30 mouse cellular contexts compared by ENCODE assay signal in the genomic region with DNA sequence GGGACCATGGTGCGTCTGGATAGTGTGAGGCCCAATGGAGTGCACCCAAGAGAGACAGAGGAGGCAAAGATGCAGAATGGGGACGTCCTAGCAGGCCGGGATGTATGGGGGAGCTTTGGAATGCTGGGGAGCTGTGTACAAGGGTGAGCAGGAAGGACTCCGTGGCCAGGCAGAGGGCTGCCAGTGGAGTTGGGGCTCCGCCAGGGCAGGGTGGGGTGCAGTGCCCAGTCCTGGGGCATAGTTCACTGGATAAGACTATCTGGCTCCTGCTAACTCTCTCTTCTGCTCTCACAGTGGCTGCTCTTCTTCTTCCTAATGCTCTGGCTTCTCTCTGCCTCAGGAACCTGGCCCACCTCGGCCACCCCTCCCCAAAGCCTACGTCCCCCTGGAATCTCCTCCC. TPM values are rescaled to one million over a fixed set of nuclear protein-coding genes. Genes with fewer than 3 reads are reported as not detected.
DNase-seq lines count a peak whose midpoint lies in the region; ATAC-seq lines count a peak whose summit lies in the region.
"Had no signal": no experiment of that assay in that cellular context is flagged by ENCODE, and none has a peak within 500 bp of the region (broad histone marks: within the 10 kb centered on the region; RNA-seq: fewer than 3 reads in every experiment).

No protein-coding gene starts in this region.

- ATAC-seq in hindbrain, embryonic 14.5 days (ENCODE audit: low FRiP score) = no peak
- no peak for ATAC-seq in kidney, embryonic 15.5 days (replicated peaks; ENCODE audit: low FRiP score)
- ATAC-seq in stomach, embryonic 16.5 days (ENCODE audit: insufficient read depth, low FRiP score) = peak; percentile 15; the same call in 1 of the 2 replicates
- ATAC-seq: CD4-positive, CD25-positive, alpha-beta regulatory T cell, adult 4 months; inflammation-experienced regulatory T-cells, adult 6 months; midbrain, embryonic 15.5 days had no signal

- no peak overlapping the region for H3K9ac ChIP-seq in hindbrain, embryonic 14.5 days
- no peak overlapping the region for H3K9ac ChIP-seq in kidney, embryonic 15.5 days
- no peak overlapping the region for H3K9ac ChIP-seq in stomach, embryonic 16.5 days (ENCODE audit: low read length)
- H3K9ac ChIP-seq: heart, embryonic 13.5 days; hindbrain, embryonic 13.5 days; limb, embryonic 13.5 days; liver, embryonic 15.5 days; lung, embryonic 15.5 days; midbrain, embryonic 15.5 days; neural tube, embryonic 13.5 days; stomach, embryonic 15.5 days had no signal

- 87% methylated on average over 7 of the region's 7 CpGs for WGBS in hindbrain, embryonic 10.5 days
- WGBS in hindbrain, embryonic 14.5 days = 95% methylated on average over 7 of the region's 7 CpGs
- WGBS in kidney, embryonic 15.5 days = 82% methylated on average over 7 of the region's 7 CpGs
- 83% methylated on average over 7 of the region's 7 CpGs for WGBS in stomach, embryonic 16.5 days

- H3K27ac ChIP-seq in hindbrain, embryonic 10.5 days = 0 out of 2 replicates have a peak overlapping the region, but pooled peaks have one; percentile 35
- H3K27ac ChIP-seq in hindbrain, embryonic 14.5 days = no peak overlapping the region
- no peak overlapping the region for H3K27ac ChIP-seq in kidney, embryonic 15.5 days
- no peak overlapping the region for H3K27ac ChIP-seq in stomach, embryonic 16.5 days (ENCODE audit: low read length)
- H3K27ac ChIP-seq: heart, adult 2 months; heart, embryonic 13.5 days; hindbrain, embryonic 13.5 days; layer of hippocampus, adult 2 months; limb, embryonic 13.5 days; liver, embryonic 15.5 days; lung, embryonic 15.5 days; midbrain, embryonic 15.5 days; neural tube, embryonic 13.5 days; stomach, embryonic 15.5 days had no signal

- no peaks in the 10 kb centered on the region for H3K9me3 ChIP-seq in hindbrain, embryonic 10.5 days
- H3K9me3 ChIP-seq in hindbrain, embryonic 14.5 days (ENCODE audit: control insufficient read depth, low read length) = no peaks in the 10 kb centered on the region
- H3K9me3 ChIP-seq in kidney, embryonic 15.5 days (replicated peaks) = no peaks in the 10 kb centered on the region
- no peaks in the 10 kb centered on the region for H3K9me3 ChIP-seq in stomach, embryonic 16.5 days (replicated peaks; ENCODE audit: control insufficient read depth, low read length)
- H3K9me3 ChIP-seq: heart, embryonic 13.5 days; hindbrain, embryonic 13.5 days; limb, embryonic 13.5 days; liver, embryonic 15.5 days; lung, embryonic 15.5 days; midbrain, embryonic 15.5 days; neural tube, embryonic 13.5 days; stomach, embryonic 15.5 days had no signal

- DNase-seq in hindbrain, embryonic 10.5 days (ENCODE audit: low spot score) = no peak
- DNase-seq in hindbrain, embryonic 14.5 days (ENCODE audit: low spot score) = no peak
- DNase-seq in kidney, adult 9 months = peak; percentile 87
- DNase-seq in kidney, postnatal 14 days = peak; percentile 57
- no peak for DNase-seq in urinary bladder, postnatal 36 days (ENCODE audit: low spot score in 2 of 2)
- DNase-seq: cerebellum, adult 11 months; cerebellum, postnatal 10 days; gastrocnemius, postnatal 36 days; heart, adult 2 months; heart, postnatal 14 days; lung, postnatal 4 days; retina, postnatal 1 day; thymus, adult 2 months had no signal

- H3K4me2 ChIP-seq in hindbrain, embryonic 14.5 days (replicated peaks) = no peak overlapping the region
- H3K4me2 ChIP-seq in kidney, embryonic 15.5 days = no peak overlapping the region
- no peak overlapping the region for H3K4me2 ChIP-seq in stomach, embryonic 16.5 days (ENCODE audit: low read depth, low read length)
- H3K4me2 ChIP-seq: heart, embryonic 13.5 days; hindbrain, embryonic 13.5 days; limb, embryonic 13.5 days; liver, embryonic 15.5 days; lung, embryonic 15.5 days; midbrain, embryonic 15.5 days; neural tube, embryonic 13.5 days; stomach, embryonic 15.5 days had no signal

- no peaks in the 10 kb centered on the region for H3K27me3 ChIP-seq in hindbrain, embryonic 10.5 days (ENCODE audit: insufficient read depth, poor library complexity, severe bottlenecking)
- no peaks in the 10 kb centered on the region for H3K27me3 ChIP-seq in hindbrain, embryonic 14.5 days (ENCODE audit: control insufficient read depth, insufficient read depth, low read length)
- no peaks in the 10 kb centered on the region for H3K27me3 ChIP-seq in kidney, embryonic 15.5 days
- no peaks in the 10 kb centered on the region for H3K27me3 ChIP-seq in stomach, embryonic 16.5 days (ENCODE audit: control insufficient read depth, insufficient read depth, low read length)
- H3K27me3 ChIP-seq: heart, embryonic 13.5 days; hindbrain, embryonic 13.5 days; limb, embryonic 13.5 days; liver, embryonic 15.5 days; lung, embryonic 15.5 days; midbrain, embryonic 15.5 days; neural tube, embryonic 13.5 days; stomach, embryonic 15.5 days had no signal

- H3K4me3 ChIP-seq in hindbrain, embryonic 10.5 days = no peak overlapping the region
- H3K4me3 ChIP-seq in hindbrain, embryonic 14.5 days (replicated peaks; ENCODE audit: low read length) = no peak overlapping the region
- no peak overlapping the region for H3K4me3 ChIP-seq in kidney, embryonic 15.5 days (replicated peaks)
- H3K4me3 ChIP-seq in stomach, embryonic 16.5 days (replicated peaks; ENCODE audit: low read length) = no peak overlapping the region
- H3K4me3 ChIP-seq: heart, adult 2 months; heart, embryonic 13.5 days; hindbrain, embryonic 13.5 days; layer of hippocampus, adult 2 months; limb, embryonic 13.5 days; liver, embryonic 15.5 days; lung, embryonic 15.5 days; midbrain, embryonic 15.5 days; myocyte; neural tube, embryonic 13.5 days; stomach, embryonic 15.5 days had no signal

- peaks cover 74% of the 10 kb centered on the region for H3K36me3 ChIP-seq in hindbrain, embryonic 10.5 days
- H3K36me3 ChIP-seq in hindbrain, embryonic 14.5 days (replicated peaks; ENCODE audit: control insufficient read depth, insufficient read depth) = peaks cover 73% of the 10 kb centered on the region
- 0 out of 2 replicates have a peak, but pooled peaks cover 8% of the 10 kb centered on the region for H3K36me3 ChIP-seq in kidney, embryonic 15.5 days
- peaks cover 8% of the 10 kb centered on the region; the same call in 1 of the 2 replicates for H3K36me3 ChIP-seq in stomach, embryonic 16.5 days (ENCODE audit: control insufficient read depth, insufficient read depth, low read length)
- H3K36me3 ChIP-seq: limb, embryonic 13.5 days; liver, embryonic 15.5 days; lung, embryonic 15.5 days had no signal

- peaks cover 13% of the 10 kb centered on the region for H3K4me1 ChIP-seq in hindbrain, embryonic 10.5 days (replicated peaks)
- H3K4me1 ChIP-seq in hindbrain, embryonic 14.5 days (replicated peaks; ENCODE audit: control insufficient read depth, insufficient read depth, low read length) = no peaks in the 10 kb centered on the region
- H3K4me1 ChIP-seq in kidney, embryonic 15.5 days = no peaks in the 10 kb centered on the region
- no peaks in the 10 kb centered on the region for H3K4me1 ChIP-seq in stomach, embryonic 16.5 days (ENCODE audit: control insufficient read depth, insufficient read depth, low read length)
- H3K4me1 ChIP-seq: hindbrain, embryonic 13.5 days; limb, embryonic 13.5 days; lung, embryonic 15.5 days; midbrain, embryonic 15.5 days; neural tube, embryonic 13.5 days; stomach, embryonic 15.5 days had no signal

RNA-seq across cellular contexts. Expression of a gene that starts 23.7 kb away (rescaled TPM):
- polyA plus RNA-seq in hindbrain, embryonic 10.5 days (2016; fragmentation: Nextera tagmentation; extraction: Ambion mirVana) = not detected in 2 replicates
- polyA plus RNA-seq in hindbrain, embryonic 14.5 days (2014; fragmentation: Nextera tagmentation; extraction: Ambion mirVana) = not detected in 2 replicates
- 4.5 and 5.2 TPM in 2 replicates for polyA plus RNA-seq in kidney, embryonic 15.5 days (2015; fragmentation: Nextera tagmentation; extraction: Ambion mirVana)
- 8.2 and 8.7 TPM in 2 replicates for polyA plus RNA-seq in stomach, embryonic 16.5 days (2015; fragmentation: Nextera tagmentation; extraction: Ambion mirVana)
- polyA plus RNA-seq: CD4-positive, CD25-positive, alpha-beta regulatory T cell, adult 4 months; embryonic facial prominence, embryonic 11.5 days; forebrain, embryonic 11.5 days; hindbrain, embryonic 13.5 days; inflammation-experienced regulatory T-cells, adult 6 months; limb, embryonic 13.5 days; midbrain, embryonic 15.5 days; myocyte; neural tube, embryonic 13.5 days had no signal

RNA-seq across cellular contexts. Expression of a gene that starts 35.8 kb away (rescaled TPM):
- polyA plus RNA-seq in hindbrain, embryonic 10.5 days (2016; fragmentation: Nextera tagmentation; extraction: Ambion mirVana) = not detected in 2 replicates
- not detected in 2 replicates for polyA plus RNA-seq in hindbrain, embryonic 14.5 days (2014; fragmentation: Nextera tagmentation; extraction: Ambion mirVana)
- polyA plus RNA-seq in kidney, embryonic 15.5 days (2015; fragmentation: Nextera tagmentation; extraction: Ambion mirVana) = not detected in 2 replicates
- polyA plus RNA-seq in stomach, embryonic 16.5 days (2015; fragmentation: Nextera tagmentation; extraction: Ambion mirVana) = not detected in 2 replicates
- polyA plus RNA-seq: CD4-positive, CD25-positive, alpha-beta regulatory T cell, adult 4 months; embryonic facial prominence, embryonic 11.5 days; heart, adult 2 months; heart, embryonic 13.5 days; inflammation-experienced regulatory T-cells, adult 6 months; limb, embryonic 13.5 days; liver, embryonic 15.5 days; midbrain, embryonic 15.5 days; myocyte; neural tube, embryonic 13.5 days; stomach, embryonic 15.5 days; thymus, adult 2 months; urinary bladder, adult 2 months had no signal

Comparison
In these comparisons a context has a peak if more than half of its experiments do, and no peak if none do; other contexts are left out.
1. DNase-seq: peak in kidney, adult 9 months (single experiment) and kidney, postnatal 14 days (single experiment); none in hindbrain, embryonic 10.5 days (single experiment), hindbrain, embryonic 14.5 days (single experiment) and urinary bladder, postnatal 36 days (0 of 2).